Comparison of ENCODE assay signal across 7 mouse cellular contexts in genomic region chr1:59119720-59120457, GRCm38 (mm10). TPM values are rescaled to one million over a fixed set of nuclear protein-coding genes. Genes with fewer than 3 reads are reported as not detected.
DNase-seq lines count a peak whose midpoint lies in the region; ATAC-seq lines count a peak whose summit lies in the region.

Gene Tmem237, minus strand, starts transcription at chr1:59120408.

- WGBS in embryonic facial prominence, embryonic 10.5 days, result under 1% methylated on average over 74 of the region's 74 CpGs
- WGBS in limb, embryonic 11.5 days, result under 1% methylated on average over 59 of the region's 74 CpGs
- WGBS in midbrain, embryonic 14.5 days, result under 1% methylated on average over 74 of the region's 74 CpGs

- H3K27ac ChIP-seq in embryonic facial prominence, embryonic 10.5 days (replicated peaks), result peak within 1 kb of the TSS; percentile 96
- H3K27ac ChIP-seq in limb, embryonic 11.5 days (replicated peaks; ENCODE audit: low read depth, low read length), result peak within 1 kb of the TSS; percentile 54; the same call in 1 of the 2 replicates
- peak within 1 kb of the TSS; percentile 96 for H3K27ac ChIP-seq in midbrain, embryonic 14.5 days (replicated peaks; ENCODE audit: low read depth, low read length)

- peak within 1 kb of the TSS; percentile 93 for H3K9ac ChIP-seq in limb, embryonic 11.5 days (ENCODE audit: low read length)
- peak within 1 kb of the TSS; percentile 95 for H3K9ac ChIP-seq in midbrain, embryonic 14.5 days (replicated peaks; ENCODE audit: low read length)

- ATAC-seq in limb, embryonic 11.5 days (ENCODE audit: insufficient number of reproducible peaks, low FRiP score, low TSS enrichment, low read depth), result peak; percentile 98
- ATAC-seq in midbrain, embryonic 14.5 days (ENCODE audit: low FRiP score, low TSS enrichment), result peak; percentile 98

- peak; percentile 95 for DNase-seq in adrenal gland, postnatal 10 days
- DNase-seq in embryonic facial prominence, embryonic 10.5 days (ENCODE audit: low spot score), result peak; percentile 96
- DNase-seq in heart, adult 11 months, result peak; percentile 99
- peak; percentile 91 for DNase-seq in kidney, adult 18-20 months
- peak; percentile 95 for DNase-seq in limb, embryonic 11.5 days (ENCODE audit: low spot score)
- DNase-seq in midbrain, embryonic 14.5 days, result peak; percentile 96
- DNase-seq in spleen, adult 18-20 months, result peak; percentile 84 to 86

- no peaks in the 10 kb centered on the region for H3K27me3 ChIP-seq in embryonic facial prominence, embryonic 10.5 days (replicated peaks; ENCODE audit: low read depth, poor library complexity, severe bottlenecking)
- no peaks in the 10 kb centered on the region for H3K27me3 ChIP-seq in limb, embryonic 11.5 days (ENCODE audit: control insufficient read depth, insufficient read depth, low read length)
- H3K27me3 ChIP-seq in midbrain, embryonic 14.5 days (ENCODE audit: control insufficient read depth, insufficient read depth, low read length), result no peaks in the 10 kb centered on the region

- H3K4me3 ChIP-seq in embryonic facial prominence, embryonic 10.5 days, result peak within 1 kb of the TSS; percentile 86
- H3K4me3 ChIP-seq in limb, embryonic 11.5 days (ENCODE audit: low read depth, low read length), result peak within 1 kb of the TSS; percentile 66
- H3K4me3 ChIP-seq in midbrain, embryonic 14.5 days (replicated peaks; ENCODE audit: low read depth, low read length), result peak within 1 kb of the TSS; percentile 75

- peaks cover 17% of the 10 kb centered on the region for H3K4me1 ChIP-seq in embryonic facial prominence, embryonic 10.5 days
- H3K4me1 ChIP-seq in limb, embryonic 11.5 days (ENCODE audit: control insufficient read depth, insufficient read depth, low read length), result no peaks in the 10 kb centered on the region
- 0 out of 2 replicates have a peak, but pooled peaks cover 7% of the 10 kb centered on the region for H3K4me1 ChIP-seq in midbrain, embryonic 14.5 days (ENCODE audit: control insufficient read depth, insufficient read depth, low read length)

- no peaks in the 10 kb centered on the region for H3K9me3 ChIP-seq in embryonic facial prominence, embryonic 10.5 days
- H3K9me3 ChIP-seq in limb, embryonic 11.5 days (ENCODE audit: control insufficient read depth, low read length), result no peaks in the 10 kb centered on the region
- no peaks in the 10 kb centered on the region for H3K9me3 ChIP-seq in midbrain, embryonic 14.5 days (ENCODE audit: control insufficient read depth, low read length)

- peaks cover 9% of the 10 kb centered on the region; the same call in 1 of the 2 replicates for H3K36me3 ChIP-seq in embryonic facial prominence, embryonic 10.5 days (replicated peaks)
- H3K36me3 ChIP-seq in limb, embryonic 11.5 days (ENCODE audit: control insufficient read depth, insufficient read depth, low read length), result no peaks in the 10 kb centered on the region
- H3K36me3 ChIP-seq in midbrain, embryonic 14.5 days (ENCODE audit: control insufficient read depth, insufficient read depth, low read length), result peaks cover 17% of the 10 kb centered on the region

- peak within 1 kb of the TSS; percentile 85 for H3K4me2 ChIP-seq in limb, embryonic 11.5 days (ENCODE audit: low read depth, severe bottlenecking)
- peak within 1 kb of the TSS; percentile 79 for H3K4me2 ChIP-seq in midbrain, embryonic 14.5 days (ENCODE audit: low read length)

RNA-seq across cellular contexts. Expression of gene Tmem237, which starts in this region (rescaled TPM):
- total RNA-seq in adrenal gland, postnatal 10 days (2021), result 10 to 100 TPM; 15.2 to 15.3 TPM
- polyA plus RNA-seq in embryonic facial prominence, embryonic 10.5 days (2016; fragmentation: Nextera tagmentation; extraction: Ambion mirVana), result 33.1 and 36.3 TPM in 2 replicates
- polyA plus RNA-seq in limb, embryonic 11.5 days (2014; fragmentation: Nextera tagmentation; extraction: Ambion mirVana), result 36.2 and 39.8 TPM in 2 replicates
- polyA plus RNA-seq in midbrain, embryonic 14.5 days (2014; fragmentation: Nextera tagmentation; extraction: Ambion mirVana), result 24.3 and 48.2 TPM in 2 replicates

Comparison
In these comparisons a context has a peak if more than half of its experiments do, and no peak if none do; other contexts are left out.
1. Peak in every context shown above with its lines: DNase-seq, ATAC-seq, H3K4me3 ChIP-seq and H3K27ac ChIP-seq.